Mouse (Mus musculus) granulocyte monocyte progenitor cell, adult 5-6 weeks (primary cell): ENCODE results near the gene Cyp17a1. TPM values are rescaled to one million over a fixed set of nuclear protein-coding genes. Genes with fewer than 3 reads are reported as not detected.

Source experiments
- ATAC-seq: replicated peaks from 2 replicates; pipeline ENCODE4 v1.8.0; 2016; ENCODE audit warnings: mild to moderate bottlenecking, moderate TSS enrichment, inconsistent platforms; ENCODE audit not compliant: poor library complexity, severe bottlenecking
- total RNA-seq, 2 experiments: library from RNA; stranded (forward) in 1 of 2; stranded (reverse) in 1 of 2; fragments of 200-712, 200-1000 nt in 1 of 2; fragments of >200 nt in 1 of 2; fragmentation: Nextera tagmentation in 1 of 2; gene quantifications; 2 replicates each; pipeline ENCODE4 v1.2.3; 2014 to 2017

The Cyp17a1 gene
- total RNA-seq, 2 experiments from 2014 or later, result not detected

GRCm38 (mm10) chr19:46644343-46644792, 28.6 kb downstream of the Cyp17a1 start:
- no peak for ATAC-seq

- no peak for ATAC-seq
Observed at GRCm38 (mm10) chr19:46643236-46643635, 29.7 kb downstream of the Cyp17a1 start.

GRCm38 (mm10) chr19:46642136-46642753, 30.7 kb downstream of the Cyp17a1 start:
- no peak for ATAC-seq

GRCm38 (mm10) chr19:46641420-46642085, 31.4 kb downstream of the Cyp17a1 start:
- ATAC-seq, result peak; percentile 53

GRCm38 (mm10) chr19:46640780-46641179, 32.2 kb downstream of the Cyp17a1 start:
- no peak for ATAC-seq

- ATAC-seq, result no peak
Observed at GRCm38 (mm10) chr19:46639496-46639895, 33.5 kb downstream of the Cyp17a1 start.

- ATAC-seq, result no peak
Observed at GRCm38 (mm10) chr19:46639053-46639452, 33.9 kb downstream of the Cyp17a1 start.

- no peak for ATAC-seq
Observed at GRCm38 (mm10) chr19:46637598-46637997, 35.4 kb downstream of the Cyp17a1 start.

- no peak for ATAC-seq
Observed at GRCm38 (mm10) chr19:46635766-46636165, 37.2 kb downstream of the Cyp17a1 start.

- ATAC-seq, result no peak
Observed at GRCm38 (mm10) chr19:46631637-46632036, 41.3 kb downstream of the Cyp17a1 start.

GRCm38 (mm10) chr19:46629807-46630206, 43.2 kb downstream of the Cyp17a1 start:
- ATAC-seq, result peak; percentile 67

- ATAC-seq, result no peak
Observed at GRCm38 (mm10) chr19:46628403-46628802, 44.6 kb downstream of the Cyp17a1 start.

- no peak for ATAC-seq
Observed at GRCm38 (mm10) chr19:46625519-46625918, 47.5 kb downstream of the Cyp17a1 start.

- no peak for ATAC-seq
Observed at GRCm38 (mm10) chr19:46625015-46625414, 48.0 kb downstream of the Cyp17a1 start.

GRCm38 (mm10) chr19:46623790-46624772, 48.9 kb downstream of the Cyp17a1 start:
- ATAC-seq, result no peak

GRCm38 (mm10) chr19:46623194-46623667, 49.7 kb downstream of the Cyp17a1 start:
- ATAC-seq, result no peak

- no peak for ATAC-seq
Observed at GRCm38 (mm10) chr19:46622659-46623193, 50.2 kb downstream of the Cyp17a1 start.

- ATAC-seq, result no peak
Observed at GRCm38 (mm10) chr19:46621236-46622183, 51.5 kb downstream of the Cyp17a1 start.
